Mouse (Mus musculus): ENCODE data around the gene Dnajc4. TPM values are rescaled to one million over a fixed set of nuclear protein-coding genes. Genes with fewer than 3 reads are reported as not detected.

Gene Dnajc4
- total RNA-seq, 2 experiments from 2014 or later: 18.7 to 24.2 TPM

GRCm38 (mm10) chr19:6975537-6976521 is 16.5 kb downstream of the Dnajc4 start, which contains the start of gene Plcb3:
Gene Plcb3, minus strand, starts transcription at chr19:6976470.
- DNase-seq (ENCODE audit: low spot score in 2 of 2): peak; percentile 80 to 87

- peak; percentile 74 to 82 for DNase-seq (ENCODE audit: low spot score in 2 of 2)
Observed at GRCm38 (mm10) chr19:6974211-6975205, 17.9 kb downstream of the Dnajc4 start, which contains the start of gene Ppp1r14b. Gene Ppp1r14b, plus strand, starts transcription at chr19:6974968.

GRCm38 (mm10) chr19:6973581-6974190 is 18.7 kb downstream of the Dnajc4 start:
- no peak for DNase-seq (ENCODE audit: low spot score in 2 of 2)

- no peak for DNase-seq (ENCODE audit: low spot score in 2 of 2)
Observed at GRCm38 (mm10) chr19:6972247-6972917, 20.0 kb downstream of the Dnajc4 start.

- no peak for DNase-seq (ENCODE audit: low spot score in 2 of 2)
Observed at GRCm38 (mm10) chr19:6971644-6972043, 20.7 kb downstream of the Dnajc4 start.

GRCm38 (mm10) chr19:6970460-6971085 is 21.8 kb downstream of the Dnajc4 start:
- no peak for DNase-seq (ENCODE audit: low spot score in 2 of 2)

- DNase-seq (ENCODE audit: low spot score in 2 of 2): peak in 1 of 2 experiments; percentile 40
Observed at GRCm38 (mm10) chr19:6969665-6970381, 22.5 kb downstream of the Dnajc4 start.

GRCm38 (mm10) chr19:6969291-6969664 is 23.1 kb downstream of the Dnajc4 start:
- no peak for DNase-seq (ENCODE audit: low spot score in 2 of 2)

- DNase-seq (ENCODE audit: low spot score in 2 of 2): no peak
Observed at GRCm38 (mm10) chr19:6968491-6969271, 23.7 kb downstream of the Dnajc4 start.

GRCm38 (mm10) chr19:6956461-6956860 is 35.9 kb downstream of the Dnajc4 start:
- DNase-seq (ENCODE audit: low spot score in 2 of 2): no peak

GRCm38 (mm10) chr19:6955424-6955823 is 36.9 kb downstream of the Dnajc4 start:
- no peak for DNase-seq (ENCODE audit: low spot score in 2 of 2)

GRCm38 (mm10) chr19:6954046-6954445 is 38.3 kb downstream of the Dnajc4 start:
- DNase-seq (ENCODE audit: low spot score in 2 of 2): no peak

- no peak for DNase-seq (ENCODE audit: low spot score in 2 of 2)
Observed at GRCm38 (mm10) chr19:6952712-6953037, 39.7 kb downstream of the Dnajc4 start.

- DNase-seq (ENCODE audit: low spot score in 2 of 2): peak; percentile 66 to 77
Observed at GRCm38 (mm10) chr19:6951994-6952711, 40.2 kb downstream of the Dnajc4 start.

- DNase-seq (ENCODE audit: low spot score in 2 of 2): peak; percentile 90 to 96
Observed at GRCm38 (mm10) chr19:6951381-6951968, 40.9 kb downstream of the Dnajc4 start.

- DNase-seq (ENCODE audit: low spot score in 2 of 2): peak; percentile 63 to 77
Observed at GRCm38 (mm10) chr19:6950613-6951153, 41.7 kb downstream of the Dnajc4 start.

- DNase-seq (ENCODE audit: low spot score in 2 of 2): no peak
Observed at GRCm38 (mm10) chr19:6949951-6950350, 42.4 kb downstream of the Dnajc4 start.
